Mouse (Mus musculus) CD4-positive helper T cell, adult 2 months (primary cell): ENCODE data around the gene Hnrnpd.

Source experiments
- DNase-seq: peaks from one replicate; pipeline ENCODE4 v3.0.0-alpha.2; 2012; ENCODE audit warnings: low read depth, missing footprints, low spot score

The Hnrnpd gene

GRCm38 (mm10) chr5:99978699-99979442, at the start of gene Hnrnpd, which contains the start of gene 4930524J08Rik:
TSS of gene Hnrnpd (minus strand) at chr5:99978938.
TSS of gene 4930524J08Rik (plus strand) at chr5:99979061.
- DNase-seq = peak; percentile 96

GRCm38 (mm10) chr5:100024868-100025267, 46.1 kb upstream of the Hnrnpd start:
- DNase-seq = no peak

- DNase-seq = no peak
Measured at GRCm38 (mm10) chr5:100024403-100024802, 45.7 kb upstream of the Hnrnpd start.

- no peak for DNase-seq
Measured at GRCm38 (mm10) chr5:100020089-100020488, 41.4 kb upstream of the Hnrnpd start.

- no peak for DNase-seq
Measured at GRCm38 (mm10) chr5:100012599-100012998, 33.9 kb upstream of the Hnrnpd start.

- DNase-seq = no peak
Measured at GRCm38 (mm10) chr5:100008485-100008884, 29.7 kb upstream of the Hnrnpd start.

- DNase-seq = peak; percentile 31
Measured at GRCm38 (mm10) chr5:100007040-100007375, 28.3 kb upstream of the Hnrnpd start.

- DNase-seq = no peak
Measured at GRCm38 (mm10) chr5:100006324-100007039, 27.7 kb upstream of the Hnrnpd start.

- DNase-seq = no peak
Measured at GRCm38 (mm10) chr5:100005896-100006295, 27.2 kb upstream of the Hnrnpd start.

GRCm38 (mm10) chr5:100005431-100005830, 26.7 kb upstream of the Hnrnpd start:
- DNase-seq = no peak

- no peak for DNase-seq
Measured at GRCm38 (mm10) chr5:100003895-100004294, 25.2 kb upstream of the Hnrnpd start.

- DNase-seq = no peak
Measured at GRCm38 (mm10) chr5:100000500-100000899, 21.8 kb upstream of the Hnrnpd start.

- no peak for DNase-seq
Measured at GRCm38 (mm10) chr5:100000048-100000447, 21.3 kb upstream of the Hnrnpd start.

- no peak for DNase-seq
Measured at GRCm38 (mm10) chr5:99994680-99995079, 15.9 kb upstream of the Hnrnpd start.

- DNase-seq = no peak
Measured at GRCm38 (mm10) chr5:99994166-99994565, 15.4 kb upstream of the Hnrnpd start.

- DNase-seq = no peak
Measured at GRCm38 (mm10) chr5:99983452-99984061, 4.8 kb upstream of the Hnrnpd start.

GRCm38 (mm10) chr5:99977516-99978301, 1.0 kb downstream of the Hnrnpd start:
- peak; percentile 80 for DNase-seq

- DNase-seq = no peak
Measured at GRCm38 (mm10) chr5:99976334-99976955, 2.3 kb downstream of the Hnrnpd start.

- no peak for DNase-seq
Measured at GRCm38 (mm10) chr5:99975776-99976175, 3.0 kb downstream of the Hnrnpd start.

GRCm38 (mm10) chr5:99975061-99975460, 3.7 kb downstream of the Hnrnpd start:
- DNase-seq = no peak

- peak; percentile 37 for DNase-seq
Measured at GRCm38 (mm10) chr5:99973941-99974340, 4.8 kb downstream of the Hnrnpd start.
